Mouse (Mus musculus) embryonic facial prominence, embryonic 10.5 days (tissue): ENCODE measurements at regions not wholly inside any gene's neighbourhood (a gene's known extent, or its start where the extent isn't known, plus 50 kb on each side); places are given as distances from the start of the nearest gene placed in this dataset.
A peak's percentile ranks its signal among the peaks of the same experiment; 100 is the strongest.

ENCODE experiments used
- DNase-seq: peaks from one replicate; pipeline ENCODE4 v3.0.0-alpha.2; 2017; ENCODE audit warnings: low spot score
- H3K27ac ChIP-seq: fragments of 300-500 bp; sonication (generic); replicated peaks from 2 replicates; pipeline ENCODE4 v1.5.1; 2016; ENCODE audit warnings: mild to moderate bottlenecking
- H3K27me3 ChIP-seq: fragments of 300-500 bp; sonication (generic); replicated peaks from 2 replicates; pipeline ENCODE4 v1.6.1; 2016; ENCODE audit warnings: low read depth, mild to moderate bottlenecking; ENCODE audit not compliant: poor library complexity, severe bottlenecking
- H3K36me3 ChIP-seq: fragments of 300-500 bp; sonication (generic); replicated peaks from 2 replicates; pipeline ENCODE4 v1.6.1; 2016; ENCODE audit warnings: mild to moderate bottlenecking, moderate library complexity
- H3K4me1 ChIP-seq: fragments of 300-500 bp; sonication (generic); 2 replicates; pipeline ENCODE4 v1.6.1; 2016
- H3K4me3 ChIP-seq: fragments of 300-500 bp; sonication (generic); 2 replicates; pipeline ENCODE4 v1.5.1; 2016; ENCODE audit warnings: mild to moderate bottlenecking, moderate library complexity
- H3K9me3 ChIP-seq: fragments of 300-500 bp; sonication (generic); 2 replicates; pipeline ENCODE4 v1.6.1; 2016; ENCODE audit warnings: mild to moderate bottlenecking
- WGBS: fragments of 180-500 bp; shearing (Covaris S2); methylation state at CpG from one replicate; pipeline ENCODE4 v1.1.7; 2016; 5-methylcytosine and 5-hydroxymethylcytosine counted together

DNA sequence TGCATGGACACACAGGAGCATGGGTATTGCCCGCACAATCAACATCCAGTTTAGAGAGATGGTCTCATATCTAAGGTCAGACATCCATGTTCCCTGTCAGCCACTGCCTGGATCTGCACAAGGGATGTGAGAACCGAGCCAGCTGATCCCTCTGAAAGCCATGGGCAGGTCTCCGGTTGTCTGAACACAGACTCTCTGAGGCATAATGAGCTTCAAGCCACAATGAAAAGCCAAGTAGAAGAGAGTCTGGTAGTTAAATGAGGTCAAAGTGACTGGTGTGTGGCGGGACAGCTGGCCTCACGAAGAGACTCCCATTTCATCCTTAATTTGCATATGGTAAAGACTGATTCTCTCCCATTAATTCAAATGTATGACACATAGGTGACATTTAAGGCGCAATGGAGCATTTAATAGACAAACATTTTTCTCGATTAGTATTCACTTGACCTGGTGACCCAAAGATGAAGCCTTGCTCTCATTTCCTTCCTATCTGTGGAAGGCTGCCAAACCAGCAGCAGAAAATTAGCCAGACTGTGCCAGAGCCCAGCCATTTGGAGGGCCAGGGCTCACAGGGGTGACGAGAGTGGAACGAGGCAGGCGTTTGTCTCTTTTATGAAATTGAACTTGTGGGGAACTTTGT lies 132.2 kb downstream of the Rpl14 start:
- no peak overlapping the region for H3K4me3 ChIP-seq

GRCm38 (mm10) chr9:120706562-120707198 lies 135.4 kb downstream of the Rpl14 start:
- DNase-seq, result no peak
- peaks cover 6% of the 10 kb centered on the region; the same call in 1 of the 2 replicates for H3K9me3 ChIP-seq

More for the DNA sequence above, 132.2 kb downstream of the Rpl14 start:
- no peaks in the 10 kb centered on the region; the same call in 1 of the 2 replicates for H3K27me3 ChIP-seq
- 72% methylated on average over 10 of the region's 10 CpGs for WGBS
- H3K36me3 ChIP-seq, result no peaks in the 10 kb centered on the region
- no peak overlapping the region for H3K27ac ChIP-seq
- DNase-seq, result no peak
- H3K4me1 ChIP-seq, result peaks cover 31% of the 10 kb centered on the region
- H3K9me3 ChIP-seq, result no peaks in the 10 kb centered on the region

DNA sequence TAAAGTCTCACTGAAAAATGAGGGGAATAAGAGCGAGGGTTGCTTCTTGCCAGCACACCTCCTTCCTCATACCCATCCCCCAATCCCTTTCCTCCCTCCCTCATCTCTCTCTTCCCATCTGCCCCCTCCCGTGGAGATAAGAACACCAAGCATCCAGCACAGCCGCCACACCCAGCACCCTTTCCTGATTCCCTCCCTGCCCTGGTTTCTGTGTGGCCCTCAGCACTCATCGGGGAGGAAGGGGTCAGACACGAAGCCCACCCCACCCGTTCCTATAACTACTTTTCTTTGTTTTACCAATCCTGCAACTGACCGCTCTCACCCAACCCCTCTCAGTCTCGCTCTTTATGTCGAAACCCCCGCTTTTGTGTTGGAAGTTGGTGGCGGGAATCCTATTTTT lies 137.3 kb downstream of the Rpl14 start:
- H3K4me3 ChIP-seq, result peak overlapping the region; percentile 38
- peak; percentile 29 for DNase-seq
- no peaks in the 10 kb centered on the region; the same call in 1 of the 2 replicates for H3K27me3 ChIP-seq
- no peaks in the 10 kb centered on the region for H3K36me3 ChIP-seq
- peaks cover 31% of the 10 kb centered on the region for H3K4me1 ChIP-seq
- WGBS, result 10% methylated on average over 11 of the region's 11 CpGs
- H3K27ac ChIP-seq, result peak overlapping the region; percentile 82
- peaks cover 9% of the 10 kb centered on the region; the same call in 1 of the 2 replicates for H3K9me3 ChIP-seq

More at GRCm38 (mm10) chr9:120706562-120707198, 135.4 kb downstream of the Rpl14 start:
- Histone ChIP-seq H3K36me3 (no peaks in the 10 kb centered on the region), H3K4me3 (no peak overlapping the region), H3K27me3 (no peaks in the 10 kb centered on the region; the same call in 1 of the 2 replicates), H3K4me1 (peaks cover 40% of the 10 kb centered on the region), H3K27ac (no peak overlapping the region)
- WGBS, result 61% methylated on average over 9 of the region's 9 CpGs

DNA sequence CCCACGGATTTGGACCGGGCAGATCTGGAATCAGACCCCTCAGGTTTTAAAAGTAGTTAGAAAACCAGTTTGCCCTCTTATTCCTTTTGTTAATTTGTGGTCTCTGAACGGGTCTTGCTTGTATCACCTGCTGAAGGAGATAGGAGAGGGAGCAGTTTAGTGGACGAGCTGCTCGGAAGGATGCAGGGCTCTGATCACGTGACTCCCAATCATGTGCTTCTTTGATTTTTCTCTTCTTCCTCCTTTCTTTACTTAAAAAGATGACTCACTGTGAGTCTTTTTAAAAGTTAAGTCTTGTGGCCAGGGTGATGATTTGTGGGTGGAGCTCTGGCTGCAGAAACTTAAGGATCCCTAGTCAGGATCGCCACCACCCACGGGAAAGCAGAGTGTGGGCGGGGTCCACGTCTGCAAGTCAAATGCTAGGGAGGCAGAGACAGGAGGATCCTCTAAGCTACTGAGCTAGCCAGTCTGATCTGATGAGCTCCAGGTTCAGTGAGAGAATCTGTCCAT lies 138.0 kb downstream of the Rpl14 start:
- no peak for DNase-seq
- peak overlapping the region; percentile 82 for H3K27ac ChIP-seq
- H3K36me3 ChIP-seq, result no peaks in the 10 kb centered on the region
- WGBS, result 64% methylated on average over 10 of the region's 10 CpGs
- H3K9me3 ChIP-seq, result peaks cover 9% of the 10 kb centered on the region; the same call in 1 of the 2 replicates
- no peak overlapping the region for H3K4me3 ChIP-seq
- H3K4me1 ChIP-seq, result peaks cover 29% of the 10 kb centered on the region
- no peaks in the 10 kb centered on the region; the same call in 1 of the 2 replicates for H3K27me3 ChIP-seq

DNA sequence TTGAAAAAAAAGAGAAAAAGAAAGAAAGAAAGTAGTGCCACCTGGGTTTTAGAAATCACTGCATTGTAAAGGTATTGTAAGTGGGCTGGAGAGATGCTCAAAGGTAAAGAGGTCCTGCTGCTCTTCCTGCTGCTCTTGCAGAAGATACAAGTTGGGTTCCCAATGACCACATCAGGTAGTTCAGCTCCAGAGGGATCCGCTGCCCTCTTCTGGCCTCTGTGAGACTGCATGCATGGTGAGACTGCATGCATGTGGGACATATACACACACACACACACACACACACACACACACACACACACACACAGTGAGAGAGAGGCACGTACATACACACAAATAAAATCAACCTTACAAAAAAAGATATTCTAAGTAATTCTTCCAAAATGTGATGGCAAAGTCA lies 141.7 kb downstream of the Rpl14 start:
- Histone ChIP-seq H3K4me1 (peaks cover 26% of the 10 kb centered on the region), H3K4me3 (no peak overlapping the region), H3K27ac (no peak overlapping the region), H3K9me3 (peaks cover 9% of the 10 kb centered on the region; the same call in 1 of the 2 replicates), H3K27me3 (no peaks in the 10 kb centered on the region; the same call in 1 of the 2 replicates), H3K36me3 (no peaks in the 10 kb centered on the region)
- WGBS, result 91% methylated on average over 2 of the region's 2 CpGs
- DNase-seq, result no peak

GRCm38 (mm10) chr9:120715665-120716121 lies 144.4 kb downstream of the Rpl14 start:
- DNase-seq, result no peak
- 76% methylated on average over 7 of the region's 7 CpGs for WGBS
- H3K4me1 ChIP-seq, result peaks cover 12% of the 10 kb centered on the region
- no peaks in the 10 kb centered on the region for H3K27me3 ChIP-seq
- H3K27ac ChIP-seq, result no peak overlapping the region
- no peaks in the 10 kb centered on the region for H3K36me3 ChIP-seq
- H3K9me3 ChIP-seq, result peaks cover 9% of the 10 kb centered on the region; the same call in 1 of the 2 replicates
- H3K4me3 ChIP-seq, result no peak overlapping the region

GRCm38 (mm10) chr9:120718812-120719211 lies 147.6 kb downstream of the Rpl14 start:
- Histone ChIP-seq H3K27me3 (no peaks in the 10 kb centered on the region), H3K27ac (no peak overlapping the region), H3K4me1 (peaks cover 12% of the 10 kb centered on the region), H3K9me3 (no peaks in the 10 kb centered on the region), H3K4me3 (no peak overlapping the region), H3K36me3 (no peaks in the 10 kb centered on the region)
- no peak for DNase-seq
- 90% methylated on average over 3 of the region's 3 CpGs for WGBS

DNA sequence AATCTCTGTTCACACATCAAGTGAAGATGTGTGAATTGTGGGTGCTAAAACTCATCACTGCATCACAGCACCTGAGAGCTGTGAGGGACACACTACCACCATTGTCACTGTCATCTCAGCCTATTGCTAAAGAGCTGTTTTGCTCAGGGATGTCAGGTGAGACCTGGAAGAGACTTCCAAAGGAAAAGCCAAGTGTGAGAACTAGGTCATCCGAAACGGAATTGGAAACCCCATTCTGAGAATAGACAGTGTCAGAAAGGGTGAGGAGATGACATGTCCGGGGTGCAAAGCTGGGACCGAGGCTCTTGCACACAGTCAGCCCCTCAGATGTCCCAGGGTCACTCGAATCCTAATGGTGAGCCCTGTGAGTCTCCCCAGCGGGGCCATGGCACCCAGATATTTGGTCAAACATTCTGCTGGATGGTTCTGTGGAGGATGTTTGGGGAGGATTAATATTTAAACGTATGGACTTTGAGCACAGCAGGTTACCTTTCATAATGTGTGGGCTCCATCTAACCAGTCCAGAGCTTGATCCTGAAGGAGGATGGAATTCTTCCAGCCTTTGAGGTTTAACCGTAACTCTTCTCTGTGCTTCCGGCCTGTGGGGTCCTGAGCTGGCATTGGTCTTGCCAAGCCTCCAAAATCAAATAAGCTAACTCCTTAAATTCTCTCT lies 150.3 kb downstream of the Rpl14 start:
- Histone ChIP-seq H3K36me3 (no peaks in the 10 kb centered on the region), H3K4me1 (no peaks in the 10 kb centered on the region), H3K27me3 (no peaks in the 10 kb centered on the region), H3K4me3 (no peak overlapping the region), H3K27ac (no peak overlapping the region), H3K9me3 (peaks cover under 1% of the 10 kb centered on the region; the same call in 1 of the 2 replicates)
- WGBS, result 88% methylated on average over 9 of the region's 9 CpGs
- DNase-seq, result no peak

- H3K4me1 ChIP-seq, result no peaks in the 10 kb centered on the region
- H3K27ac ChIP-seq, result no peak overlapping the region
- H3K27me3 ChIP-seq, result no peaks in the 10 kb centered on the region
- H3K9me3 ChIP-seq, result peaks cover 8% of the 10 kb centered on the region; the same call in 1 of the 2 replicates
- no peaks in the 10 kb centered on the region for H3K36me3 ChIP-seq
- WGBS, result 73% methylated on average over 5 of the region's 5 CpGs
- H3K4me3 ChIP-seq, result no peak overlapping the region
- DNase-seq, result no peak
Measured at GRCm38 (mm10) chr9:120723026-120723425, 151.8 kb downstream of the Rpl14 start.

GRCm38 (mm10) chr9:120731952-120732622 lies 160.8 kb downstream of the Rpl14 start:
- H3K4me3 ChIP-seq, result no peak overlapping the region
- peak overlapping the region; percentile 72 for H3K27ac ChIP-seq
- peaks cover 3% of the 10 kb centered on the region; the same call in 1 of the 2 replicates for H3K9me3 ChIP-seq
- no peaks in the 10 kb centered on the region for H3K36me3 ChIP-seq
- 20% methylated on average over 8 of the region's 8 CpGs for WGBS
- H3K4me1 ChIP-seq, result peaks cover 47% of the 10 kb centered on the region
- DNase-seq, result no peak
- peaks cover 27% of the 10 kb centered on the region for H3K27me3 ChIP-seq

DNA sequence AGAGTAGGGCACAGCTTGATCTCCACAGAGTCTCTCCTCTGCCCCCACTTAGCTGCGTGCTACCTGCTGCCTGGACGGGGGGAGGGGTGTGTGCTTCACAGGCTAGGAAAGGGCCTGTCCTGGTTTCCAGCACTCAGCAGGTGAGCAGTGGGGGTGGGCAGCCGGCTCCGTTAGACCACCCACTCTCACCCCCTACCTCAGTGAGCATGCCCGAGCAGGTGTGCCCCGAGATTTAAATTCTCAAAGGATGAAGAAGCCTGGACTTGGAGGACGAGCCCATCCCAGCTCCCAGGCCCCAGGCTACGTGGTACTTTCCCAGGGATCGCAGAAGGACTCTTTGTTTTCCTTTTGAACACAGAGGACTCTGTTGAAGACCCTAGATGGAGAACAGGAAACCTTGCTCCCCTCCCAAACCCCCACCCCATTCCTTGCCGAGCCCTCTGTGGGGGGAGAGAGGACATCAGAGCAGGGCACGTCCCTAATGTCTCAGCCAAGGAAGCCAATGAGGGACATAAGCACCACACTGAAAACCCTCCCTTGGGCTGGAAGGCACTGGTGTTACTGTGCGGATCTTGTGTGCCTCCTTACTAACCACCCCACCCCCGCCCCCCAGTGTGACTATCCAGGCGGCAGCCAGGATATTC lies 161.5 kb downstream of the Rpl14 start:
- no peak overlapping the region for H3K4me3 ChIP-seq
- peaks cover 49% of the 10 kb centered on the region for H3K4me1 ChIP-seq
- H3K36me3 ChIP-seq, result no peaks in the 10 kb centered on the region
- peak overlapping the region; percentile 72 for H3K27ac ChIP-seq
- WGBS, result 12% methylated on average over 14 of the region's 14 CpGs
- no peaks in the 10 kb centered on the region for H3K9me3 ChIP-seq
- peaks cover 27% of the 10 kb centered on the region for H3K27me3 ChIP-seq
- DNase-seq, result peak; percentile 56
